Mouse (Mus musculus): ENCODE results near the gene Stam. TPM values are rescaled to one million over a fixed set of nuclear protein-coding genes. Genes with fewer than 3 reads are reported as not detected.

The Stam gene
- polyA plus RNA-seq, 1 experiment from 2014 or later = 128 TPM

Other genes with a start within 250 kb of the Stam start
- 50.8 and 55.1 TPM in 2 replicates for gene Hacd1, start 18.0 kb upstream of the Stam start, polyA plus RNA-seq (2015; fragmentation: Nextera tagmentation; extraction: Ambion mirVana)
- 0.11 TPM in 2 replicates for gene Tmem236, start 100.4 kb downstream of the Stam start, polyA plus RNA-seq (2015; fragmentation: Nextera tagmentation; extraction: Ambion mirVana)
- 3.6 and 4.1 TPM in 2 replicates for gene Mrc1, start 155.3 kb downstream of the Stam start, polyA plus RNA-seq (2015; fragmentation: Nextera tagmentation; extraction: Ambion mirVana)

All from forebrain, embryonic 15.5 days (tissue).